Mouse (Mus musculus): Measurements from ENCODE around the gene Pakap.

GRCm38 (mm10) chr4:57867454-57867853 lies 299.5 kb downstream of the Pakap start:
- TF ChIP-seq CTCF (IDR thresholded peaks at IDR 0.05; ENCODE audit: insufficient read depth, low read depth, low read length) (no peak), POLR2A (IDR thresholded peaks at IDR 0.05; ENCODE audit: insufficient read depth, low read depth, low read length) (no peak)
